Mouse (Mus musculus) ovary, postnatal 10 days (tissue): ENCODE data around the gene Srsf3.
"Not testable (repeated sequence)": the region's sequence is repeated elsewhere in the genome, so short reads cannot be mapped to it uniquely, and the experiment has no call there.

Source experiments
- DNase-seq: peaks from one replicate; pipeline ENCODE4 v3.0.0; 2022; ENCODE audit warnings: low spot score

Gene Srsf3

GRCm38 (mm10) chr17:29065245-29065940, 33.0 kb downstream of the Srsf3 start:
- no peak for DNase-seq

GRCm38 (mm10) chr17:29065971-29066370, 33.5 kb downstream of the Srsf3 start:
- no peak for DNase-seq

GRCm38 (mm10) chr17:29067416-29067815, 35.0 kb downstream of the Srsf3 start:
- not testable (repeated sequence) for DNase-seq

- no peak for DNase-seq
Observed at GRCm38 (mm10) chr17:29067847-29068246, 35.4 kb downstream of the Srsf3 start.

DNA sequence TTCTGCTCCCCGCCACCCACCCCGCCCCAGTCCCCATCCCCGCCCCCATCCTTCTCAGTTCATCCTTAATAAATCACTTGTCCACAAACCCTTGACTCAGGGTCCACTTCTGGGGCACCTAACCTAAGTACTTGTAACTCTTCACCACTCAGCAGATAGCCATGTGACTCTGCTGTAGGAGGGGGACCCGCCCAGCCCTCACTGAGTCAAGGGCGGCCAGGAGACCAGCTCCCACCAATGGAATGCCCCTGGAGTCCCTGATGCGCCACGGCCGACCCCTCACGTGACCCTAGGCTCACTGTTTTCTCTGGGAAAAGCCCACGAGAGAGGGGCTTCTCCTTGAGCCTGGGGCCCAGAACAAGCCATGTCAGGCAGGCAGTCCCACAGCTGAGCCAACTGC, 36.6 kb downstream of the Srsf3 start:
- no peak for DNase-seq

GRCm38 (mm10) chr17:29071820-29072219, 39.4 kb downstream of the Srsf3 start:
- no peak for DNase-seq

DNA sequence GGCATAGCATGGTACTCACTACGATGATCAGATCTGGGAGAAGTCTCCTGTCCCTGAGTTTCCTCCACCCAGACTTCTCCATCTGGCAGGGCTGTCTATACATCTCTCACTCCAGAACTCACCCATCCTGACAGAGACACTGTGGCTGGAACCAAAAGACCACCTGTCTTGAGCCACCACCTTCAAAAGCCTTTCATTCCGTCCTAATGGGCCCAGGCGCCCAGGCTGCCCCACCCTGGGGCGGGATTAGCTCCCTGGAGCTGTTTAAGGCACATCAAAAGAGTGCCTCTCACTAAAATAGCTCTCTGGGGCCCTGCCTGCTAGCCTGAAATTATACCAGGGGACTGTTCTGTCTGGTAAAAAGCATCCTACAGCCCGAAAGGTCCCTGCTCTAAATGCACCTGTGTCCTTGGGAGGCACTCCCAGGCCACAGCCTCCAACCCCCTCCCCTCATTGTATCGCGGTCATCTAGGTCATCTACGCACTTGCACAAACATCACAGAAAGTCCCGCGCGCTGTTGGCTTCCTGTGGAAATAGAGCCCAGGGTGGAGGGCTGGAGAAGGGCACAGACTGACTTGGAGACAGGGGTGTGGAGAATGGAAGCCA, 40.4 kb downstream of the Srsf3 start:
- DNase-seq, result no peak

- DNase-seq, result no peak
Observed at GRCm38 (mm10) chr17:29073313-29073712, 40.9 kb downstream of the Srsf3 start.

DNA sequence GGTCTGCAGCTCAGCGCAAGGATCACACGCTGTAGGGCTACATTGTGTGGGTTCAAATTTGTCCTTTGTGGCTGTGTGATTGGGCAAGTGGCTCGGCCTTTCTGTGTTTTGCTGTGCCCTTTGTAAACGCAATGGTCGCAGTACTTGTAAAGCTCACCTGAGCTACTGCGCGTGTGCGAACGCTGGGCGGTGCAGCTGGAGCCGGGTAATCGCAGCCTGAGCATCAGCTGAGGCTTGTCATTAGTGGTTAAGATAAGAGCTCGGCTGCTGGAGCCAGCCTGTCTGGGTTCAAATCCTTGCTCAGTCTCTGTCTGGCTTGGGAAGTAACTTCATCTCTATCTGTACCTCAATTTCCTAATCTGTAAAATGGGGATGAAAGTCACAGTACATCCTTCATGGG, 41.7 kb downstream of the Srsf3 start:
- no peak for DNase-seq

DNA sequence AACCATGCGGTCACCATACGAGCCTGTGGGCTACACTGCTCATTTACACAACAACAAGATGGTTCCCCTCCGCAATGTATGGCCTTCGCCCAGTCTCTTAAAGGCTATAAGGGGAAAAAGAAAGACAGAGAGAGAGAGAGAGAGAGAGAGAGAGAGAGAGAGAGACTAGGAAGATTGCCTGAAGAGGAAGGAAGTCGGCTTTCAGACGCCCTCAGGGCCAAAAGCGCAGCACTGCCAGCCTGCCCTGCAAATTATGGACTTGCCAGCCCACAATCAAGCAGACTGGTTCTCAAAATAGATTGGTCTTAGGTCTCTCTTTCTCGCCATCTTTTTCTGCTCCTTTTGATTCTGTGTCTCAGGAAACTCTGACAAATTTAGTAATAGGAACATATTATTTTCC, 43.8 kb downstream of the Srsf3 start:
- no peak for DNase-seq

DNA sequence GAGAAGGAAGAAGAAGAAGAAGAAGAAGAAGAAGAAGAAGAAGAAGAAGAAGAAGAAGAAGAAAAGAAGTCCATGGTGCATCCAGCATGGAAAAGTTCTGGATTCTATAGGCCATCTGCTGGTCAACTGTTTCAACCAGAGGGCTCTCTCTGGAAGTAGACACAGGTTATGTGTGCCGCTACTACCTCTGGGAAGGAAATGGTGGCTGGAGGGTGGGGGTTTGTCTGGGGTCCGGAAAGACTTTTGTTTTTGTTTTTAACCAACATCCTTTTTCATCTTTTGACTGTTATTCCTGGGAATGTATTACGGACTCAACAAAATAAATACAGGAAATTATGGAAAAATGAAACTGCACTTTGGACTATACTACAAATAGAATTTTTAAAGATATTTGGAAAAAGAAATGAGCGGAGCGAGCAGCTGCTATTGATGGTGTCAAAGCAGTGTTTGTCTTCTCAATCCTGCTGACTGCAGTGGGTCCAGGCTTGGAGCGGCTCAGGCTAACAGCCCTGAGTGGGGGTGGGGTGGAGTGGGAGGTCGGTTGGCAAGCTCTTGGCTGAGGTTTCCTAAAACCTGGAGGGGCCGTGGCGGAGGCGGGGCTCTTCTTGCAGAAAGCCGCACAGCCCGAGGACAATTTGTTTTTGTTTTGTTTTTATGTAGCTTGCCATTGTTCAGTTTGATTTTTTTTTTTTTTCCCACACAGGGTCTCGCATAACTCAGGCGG, 45.5 kb downstream of the Srsf3 start:
- no peak for DNase-seq

DNA sequence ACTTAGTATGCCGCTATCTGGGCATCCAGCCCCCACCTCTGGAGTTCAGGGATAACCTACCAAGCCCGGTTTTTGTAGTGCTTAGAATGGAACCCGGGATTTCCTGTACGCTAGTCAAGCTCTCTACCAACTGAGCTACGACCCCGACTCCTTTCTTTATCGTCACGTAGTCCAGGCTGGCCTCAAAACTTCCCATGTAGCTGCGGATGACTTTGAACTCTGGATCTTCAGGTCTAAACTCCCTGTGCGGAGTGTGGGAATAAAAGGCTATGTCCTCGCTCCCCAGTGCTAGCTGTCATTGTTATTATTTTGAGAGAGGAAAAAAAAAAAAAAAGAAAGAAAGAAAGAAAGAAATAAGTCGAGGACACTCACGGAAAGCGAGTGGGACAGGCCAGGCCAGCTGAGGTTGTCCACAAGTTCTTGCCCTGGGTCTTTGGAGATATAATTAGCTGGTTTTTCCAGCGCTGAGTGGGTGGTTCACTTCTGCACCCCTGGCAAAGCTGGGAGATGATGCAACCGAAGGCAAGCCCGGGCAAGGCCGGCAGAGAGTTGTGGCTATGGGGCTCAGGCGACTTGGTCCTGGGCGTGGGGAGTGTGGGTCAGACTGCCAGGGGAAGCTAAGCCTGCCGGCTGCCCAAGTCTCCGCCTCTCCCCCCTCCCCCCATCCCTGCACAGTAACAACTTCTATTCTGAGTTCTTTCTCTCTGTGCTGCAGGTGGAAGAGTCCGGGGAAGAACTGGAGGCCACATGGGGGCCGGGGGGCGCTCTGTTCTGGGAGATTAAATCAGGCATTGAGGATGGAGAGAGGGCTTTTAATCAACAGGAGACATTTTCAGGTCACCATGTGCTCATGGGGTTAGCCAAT, 46.3 kb downstream of the Srsf3 start:
- no peak for DNase-seq

DNA sequence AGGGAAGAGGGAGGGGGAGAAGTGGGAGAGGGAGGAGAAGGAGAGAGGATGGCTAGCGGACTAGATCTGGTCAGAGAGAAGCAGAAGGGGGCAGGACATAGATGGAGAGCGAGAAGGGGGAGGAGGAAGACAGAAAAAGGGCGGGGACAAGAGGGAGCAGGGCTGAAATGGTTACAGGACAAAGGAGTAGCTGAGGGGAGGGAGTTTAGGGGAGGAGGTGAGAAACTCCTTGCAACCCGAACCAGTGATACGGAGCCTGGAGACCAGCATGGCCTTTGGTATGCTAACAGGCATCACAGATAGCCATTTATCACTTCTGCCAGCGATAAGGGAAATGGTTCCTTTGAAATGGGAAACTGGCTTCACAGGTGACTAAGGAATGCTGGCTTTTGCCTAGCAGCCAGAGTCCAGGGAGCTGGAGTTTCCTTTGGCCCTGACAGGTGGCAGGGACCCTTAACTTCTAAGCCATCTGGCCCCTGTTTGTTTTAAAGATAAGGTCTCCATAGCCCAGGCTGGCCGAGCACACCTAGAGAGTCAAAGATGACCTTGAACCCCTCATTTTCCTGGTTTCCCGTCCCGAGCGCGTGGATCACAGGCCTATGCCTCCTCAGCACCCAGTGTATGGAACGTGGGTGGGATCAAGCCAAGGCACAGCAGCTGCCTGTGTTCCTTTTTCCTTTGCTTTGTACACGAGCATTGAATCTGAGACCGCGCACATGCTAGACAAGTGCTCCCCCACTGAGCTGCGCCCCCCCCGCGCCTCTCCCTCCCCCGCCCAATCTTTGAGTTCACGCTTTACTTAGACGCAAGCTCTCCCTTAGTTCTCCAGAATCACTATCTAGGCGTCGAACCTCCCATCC, 48.6 kb downstream of the Srsf3 start:
- DNase-seq, result no peak

GRCm38 (mm10) chr17:29081618-29082381, 49.4 kb downstream of the Srsf3 start:
- no peak for DNase-seq

- DNase-seq, result no peak
Observed at GRCm38 (mm10) chr17:29083586-29083985, 51.2 kb downstream of the Srsf3 start.

DNA sequence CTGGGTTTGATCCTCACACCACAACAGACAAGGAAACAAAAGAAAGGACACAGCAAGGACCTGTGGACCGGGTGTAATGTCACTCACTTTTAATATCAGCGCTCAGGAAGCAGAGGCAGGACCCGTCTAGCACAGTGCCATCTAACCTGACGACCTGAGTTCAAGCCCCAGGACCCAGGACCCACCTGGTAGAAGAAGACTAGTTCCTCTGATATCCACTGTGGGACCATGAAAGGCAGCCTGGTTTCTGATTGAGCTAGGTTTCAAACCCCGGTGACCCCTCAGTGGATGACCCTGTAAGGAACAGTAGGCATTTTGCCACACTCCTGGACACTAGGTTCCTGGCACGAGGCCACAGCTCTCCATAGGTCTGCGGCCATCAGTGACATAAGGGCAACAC, 52.2 kb downstream of the Srsf3 start:
- DNase-seq, result no peak

GRCm38 (mm10) chr17:29085266-29085665, 52.8 kb downstream of the Srsf3 start:
- DNase-seq, result no peak

DNA sequence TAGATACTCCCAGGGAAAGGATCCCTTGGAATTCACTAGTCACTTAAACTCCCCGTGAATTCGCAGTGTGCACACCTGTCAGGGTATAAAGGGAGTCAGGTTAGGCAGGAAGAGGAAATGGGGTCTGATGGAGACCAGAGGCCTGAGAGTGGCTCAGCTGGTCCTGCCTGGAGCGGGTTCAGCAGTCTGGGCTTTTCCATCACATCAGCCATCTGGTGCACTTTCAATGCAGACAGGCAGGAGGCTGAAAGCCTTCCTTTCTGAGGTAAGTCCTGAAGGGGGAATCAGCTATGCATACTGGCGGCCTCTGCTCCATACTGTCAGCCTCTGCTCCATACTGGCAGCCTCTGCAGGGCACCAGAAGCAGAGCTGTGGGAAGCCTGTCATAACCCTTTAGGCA, 54.5 kb downstream of the Srsf3 start:
- no peak for DNase-seq

DNA sequence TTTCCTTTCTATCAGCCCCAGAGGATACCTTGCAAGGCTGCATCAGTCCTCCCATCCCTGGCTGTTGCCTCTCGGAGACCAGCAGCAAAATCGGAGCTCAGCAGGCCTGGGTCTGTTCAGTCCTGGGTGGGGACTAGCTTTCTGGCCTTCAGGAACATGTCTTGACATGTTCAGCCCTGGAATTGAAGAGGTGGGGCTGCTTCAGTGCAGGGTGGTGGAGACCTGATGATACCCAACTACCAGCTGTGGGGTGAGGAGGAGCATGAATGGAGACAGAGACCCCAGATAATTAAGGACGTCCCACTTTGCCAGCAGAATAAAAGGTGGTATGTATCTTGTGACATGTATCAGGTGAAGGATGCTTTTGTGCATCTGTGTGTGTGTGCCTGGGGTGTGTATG, 58.3 kb downstream of the Srsf3 start, which contains the start of gene Cdkn1a:
Gene Cdkn1a, plus strand, starts transcription at position 201 of the 400 bp plus-strand sequence.
- DNase-seq, result no peak

DNA sequence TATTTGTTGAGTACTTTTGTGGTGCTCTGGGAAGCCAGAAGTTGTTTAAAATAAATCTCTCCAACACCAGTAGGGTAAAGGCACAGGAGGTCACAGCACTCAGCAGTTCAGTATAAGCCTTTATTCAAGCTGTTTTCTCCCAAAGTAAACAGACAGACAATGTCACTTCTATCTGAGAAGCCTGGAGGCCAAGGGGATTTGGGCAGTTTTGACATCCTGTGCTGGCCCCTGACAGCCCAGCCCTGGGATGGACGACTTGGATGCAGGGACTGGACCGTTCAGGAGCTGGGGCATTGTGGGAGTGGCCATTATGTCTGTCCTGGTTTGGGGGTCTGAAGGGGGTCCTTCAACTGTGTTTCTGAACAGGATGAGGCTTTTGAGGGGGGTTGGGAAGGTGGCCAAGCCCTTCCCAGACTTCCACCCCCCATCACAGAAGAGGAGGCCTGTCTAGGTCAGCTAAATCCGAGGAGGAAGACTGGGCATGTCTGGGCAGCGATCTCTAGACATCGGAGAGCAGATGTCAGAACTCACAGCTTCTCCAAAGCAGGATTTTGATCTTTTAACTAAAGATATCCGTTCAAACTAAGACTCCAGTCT, 59.0 kb downstream of the Srsf3 start:
- no peak for DNase-seq
